Mouse (Mus musculus): ENCODE measurements at regions not wholly inside any gene's neighbourhood (a gene's known extent, or its start where the extent isn't known, plus 50 kb on each side); places are given as distances from the start of the nearest gene placed in this dataset.

GRCm38 (mm10) chr1:35393550-35394118 is 543.9 kb downstream of the Plekhb2 start:
- TF ChIP-seq GATA1 (IDR thresholded peaks at IDR 0.05; ENCODE audit: low read depth, low read length) (no peak), EP300 (IDR thresholded peaks at IDR 0.05; ENCODE audit: low read depth in 1 of 2, low read length in 2 of 2) (no peak), ELF1 (IDR thresholded peaks at IDR 0.05; ENCODE audit: low read depth, low read length) (no peak), CTCF (IDR thresholded peaks at IDR 0.05 in 2 of 3, conservative IDR thresholded peaks at IDR 0.05 in 1 of 3; ENCODE audit: control insufficient read depth in 1 of 3, insufficient read depth in 1 of 3, low read depth in 2 of 3, low read length in 3 of 3, poor library complexity in 1 of 3, severe bottlenecking in 1 of 3) (no peak), ZC3H11A (IDR thresholded peaks at IDR 0.05; ENCODE audit: low read depth, low read length) (no peak), MAZ (IDR thresholded peaks at IDR 0.05; ENCODE audit: low read depth, low read length) (no peak), BHLHE40 (IDR thresholded peaks at IDR 0.05; ENCODE audit: borderline replicate concordance, low read depth, low read length) (no peak), USF1 (IDR thresholded peaks at IDR 0.05; ENCODE audit: low read depth, low read length) (no peak), E2F4 (IDR thresholded peaks at IDR 0.05; ENCODE audit: borderline replicate concordance, low read depth, low read length) (no peak)
